Mouse (Mus musculus): ENCODE data around the gene Pygo1.

The Pygo1 gene

GRCm38 (mm10) chr9:72935309-72935708 is 9.9 kb downstream of the Pygo1 start:
- DNase-seq (ENCODE audit: low spot score in 2 of 2): no peak

GRCm38 (mm10) chr9:72936301-72936700 is 10.9 kb downstream of the Pygo1 start:
- no peak for DNase-seq (ENCODE audit: low spot score in 2 of 2)

GRCm38 (mm10) chr9:72943424-72943823 is 18.0 kb downstream of the Pygo1 start:
- no peak for DNase-seq (ENCODE audit: low spot score in 2 of 2)

- DNase-seq (ENCODE audit: low spot score in 2 of 2): no peak
Observed at GRCm38 (mm10) chr9:72944286-72944685, 18.8 kb downstream of the Pygo1 start.

DNA sequence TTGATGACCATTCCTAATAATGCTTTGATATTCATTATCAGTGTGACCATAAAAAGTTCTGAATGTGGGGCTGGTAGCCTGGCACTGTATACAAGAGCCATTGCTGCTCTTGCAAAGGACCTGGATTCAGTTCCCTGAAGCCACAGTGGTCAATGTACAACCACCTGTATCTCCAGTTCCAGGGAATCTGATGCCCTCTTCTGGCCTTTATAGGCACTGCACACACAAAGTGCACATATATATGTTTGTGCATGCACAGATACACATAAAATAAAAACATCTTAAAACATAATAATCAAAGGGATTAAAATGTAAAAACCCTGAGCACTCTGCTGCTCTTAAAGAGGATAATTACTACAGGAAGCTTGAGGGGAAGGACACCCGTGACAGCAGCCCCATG is 21.6 kb downstream of the Pygo1 start:
- DNase-seq (ENCODE audit: low spot score in 2 of 2): no peak

- DNase-seq (ENCODE audit: low spot score in 2 of 2): no peak
Observed at GRCm38 (mm10) chr9:72949572-72949971, 24.1 kb downstream of the Pygo1 start.

- DNase-seq (ENCODE audit: low spot score in 2 of 2): no peak
Observed at GRCm38 (mm10) chr9:72954746-72955145, 29.3 kb downstream of the Pygo1 start.

DNA sequence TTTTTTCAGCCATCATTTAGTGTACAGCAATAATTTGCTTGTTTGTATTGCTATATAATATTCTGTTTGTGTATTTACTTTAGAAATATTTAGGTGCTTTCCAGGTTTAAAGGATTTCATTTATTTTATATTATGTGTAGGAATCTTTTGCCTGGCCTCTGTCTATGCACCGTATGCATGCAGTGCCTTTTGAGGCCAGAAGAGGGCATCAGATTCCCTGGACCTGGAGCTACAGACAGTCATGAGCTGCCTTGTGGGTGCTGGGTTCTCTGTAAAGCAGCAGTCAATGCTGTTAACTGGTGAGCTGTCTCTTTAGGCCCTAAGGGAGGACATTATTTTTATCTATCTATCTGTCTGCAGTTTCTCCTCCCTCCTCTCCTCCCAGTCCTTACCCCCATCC is 30.1 kb downstream of the Pygo1 start:
- peak; percentile 48 to 65 for DNase-seq (ENCODE audit: low spot score in 2 of 2)

DNA sequence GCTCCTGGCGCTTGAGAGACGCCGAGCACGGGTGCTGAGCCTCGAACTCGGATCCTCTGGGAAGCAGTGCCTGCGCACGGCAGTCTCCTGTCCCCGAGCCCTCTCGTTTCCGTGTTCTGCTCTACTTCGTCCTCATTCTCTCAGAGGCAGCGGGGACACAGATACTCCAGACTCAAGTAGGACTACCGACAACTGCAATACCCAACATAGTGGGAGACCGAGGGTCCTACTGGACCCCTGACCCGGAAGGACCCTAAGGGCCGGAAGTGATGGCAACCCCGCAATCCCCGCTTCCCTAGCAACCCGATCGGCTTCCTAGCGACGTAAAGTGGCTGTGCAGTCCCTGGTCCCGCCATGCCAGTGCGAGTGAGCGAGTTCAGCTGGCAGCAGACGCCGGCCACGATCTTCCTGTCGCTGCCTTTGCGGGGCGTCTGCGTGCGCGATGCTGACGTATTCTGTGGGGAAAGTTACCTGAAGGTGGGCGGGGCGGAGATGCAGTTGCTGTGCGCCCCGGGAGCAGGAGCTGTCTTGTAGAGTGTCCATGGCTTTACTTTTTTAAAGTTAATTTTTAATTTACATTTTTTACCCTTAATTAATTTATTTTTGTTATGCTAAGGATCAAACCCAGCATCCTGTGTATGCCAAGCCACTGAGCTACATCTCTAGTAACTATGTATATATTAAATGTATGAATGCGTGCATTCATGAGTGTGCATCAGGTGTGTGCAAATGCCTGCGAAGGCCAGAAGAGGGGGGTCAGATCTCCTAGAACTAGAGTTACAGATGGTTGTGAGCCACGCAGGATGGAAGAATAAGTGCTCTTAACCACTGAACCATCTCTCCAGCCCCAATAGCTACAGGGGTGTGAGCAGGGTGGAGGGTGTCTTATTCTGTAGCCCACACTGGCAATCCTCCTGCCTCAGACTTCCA is 33.3 kb downstream of the Pygo1 start, which contains the start of the genes Dyx1c1 and Gm44503:
Gene Dyx1c1 (plus strand): TSS at position 265 of the 930 bp plus-strand sequence.
Gene Gm44503 (plus strand): TSS at position 332 of the 930 bp plus-strand sequence.
- DNase-seq (ENCODE audit: low spot score in 2 of 2): peak; percentile 73 to 75

- DNase-seq (ENCODE audit: low spot score in 2 of 2): no peak
Observed at GRCm38 (mm10) chr9:72961346-72961745, 35.9 kb downstream of the Pygo1 start.

GRCm38 (mm10) chr9:72961959-72962358 is 36.5 kb downstream of the Pygo1 start:
- DNase-seq (ENCODE audit: low spot score in 2 of 2): no peak

- DNase-seq (ENCODE audit: low spot score in 2 of 2): peak; percentile 76 to 84
Observed at GRCm38 (mm10) chr9:72968349-72969061, 43.1 kb downstream of the Pygo1 start.

DNA sequence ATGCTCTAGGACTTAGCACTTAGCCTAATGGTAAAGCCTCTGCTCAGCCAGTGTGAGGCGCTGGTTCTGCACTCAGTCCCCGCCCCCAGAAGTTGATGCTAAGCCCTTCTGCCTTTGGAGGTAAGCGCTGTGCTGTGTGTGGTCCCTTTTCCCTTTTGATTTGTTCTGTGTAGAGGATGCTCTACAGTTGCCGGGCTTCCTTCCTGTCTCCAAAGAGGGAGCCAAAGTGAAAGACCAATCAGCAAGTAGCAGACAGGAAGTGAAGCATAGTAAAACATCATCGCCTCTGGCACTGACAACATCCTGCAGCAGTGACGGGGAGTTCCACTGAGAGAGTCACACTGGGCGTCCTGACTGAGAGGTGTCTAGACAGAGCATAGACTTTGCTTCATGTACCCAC is 44.4 kb downstream of the Pygo1 start:
- DNase-seq (ENCODE audit: low spot score in 2 of 2): no peak

DNA sequence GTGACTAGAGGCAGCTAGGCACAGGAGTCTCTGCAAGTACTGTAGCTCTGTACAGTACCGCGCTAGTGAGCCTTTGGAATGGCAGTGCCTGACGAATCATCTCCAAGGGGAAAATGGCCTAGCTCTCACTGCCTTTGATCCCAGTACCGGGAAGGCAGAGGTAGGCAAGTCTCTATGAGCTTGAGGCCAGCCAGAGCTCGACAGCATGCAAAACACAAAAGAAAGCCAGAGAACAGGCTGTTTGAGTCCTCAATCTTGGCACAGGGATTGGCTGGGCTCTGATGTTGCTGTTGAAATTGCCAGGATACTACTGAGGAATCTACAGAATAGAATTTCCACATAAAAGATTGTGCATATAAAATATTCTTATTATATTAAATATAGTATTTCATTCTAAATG is 47.0 kb downstream of the Pygo1 start:
- no peak for DNase-seq (ENCODE audit: low spot score in 2 of 2)

DNA sequence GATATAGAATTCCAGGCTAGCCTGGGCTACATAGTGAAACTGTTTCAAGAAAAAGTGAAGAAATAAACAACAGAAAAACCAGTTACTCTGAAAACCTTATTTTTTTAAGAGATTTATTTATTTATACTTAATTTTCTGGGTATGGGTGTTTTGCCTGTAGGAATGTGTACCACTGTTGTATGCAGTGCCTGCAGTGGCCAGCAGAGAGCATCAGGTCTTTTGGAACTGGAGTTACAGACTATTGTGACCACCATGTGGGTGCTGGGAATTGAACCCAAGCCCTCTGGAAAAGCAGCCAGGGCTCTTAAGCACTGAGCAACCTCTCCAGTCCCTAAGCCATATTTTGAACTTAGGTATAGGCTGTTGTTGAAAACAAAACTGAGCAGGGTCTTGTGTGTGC is 47.5 kb downstream of the Pygo1 start:
- no peak for DNase-seq (ENCODE audit: low spot score in 2 of 2)

DNA sequence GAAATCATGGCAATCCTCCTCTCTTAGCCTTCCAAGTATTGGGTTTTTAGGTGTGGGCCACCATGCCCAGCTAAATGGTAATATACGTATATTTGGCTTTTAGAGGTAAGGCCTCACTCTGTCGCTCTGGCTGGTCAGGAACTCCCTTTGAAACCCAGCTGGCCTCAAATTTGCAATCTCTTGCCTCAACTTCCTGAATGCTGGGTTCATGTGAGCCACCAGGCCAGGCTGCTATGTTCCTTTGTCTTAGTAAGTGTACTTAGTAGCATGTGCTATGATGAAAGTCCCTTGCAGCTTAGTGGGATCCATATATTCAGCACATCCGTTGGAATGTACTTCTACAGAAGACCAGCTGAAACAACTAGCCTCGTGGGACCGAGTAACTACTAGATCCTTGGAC is 49.3 kb downstream of the Pygo1 start:
- DNase-seq (ENCODE audit: low spot score in 2 of 2): no peak

- no peak for DNase-seq (ENCODE audit: low spot score in 2 of 2)
Observed at GRCm38 (mm10) chr9:72975242-72975641, 49.8 kb downstream of the Pygo1 start.

GRCm38 (mm10) chr9:72983066-72983465 is 57.6 kb downstream of the Pygo1 start:
- DNase-seq (ENCODE audit: low spot score in 2 of 2): no peak

GRCm38 (mm10) chr9:72985250-72986220 is 60.1 kb downstream of the Pygo1 start, which contains the start of the genes Ccpg1os and Ccpg1:
Ccpg1os (minus strand) TSS chr9:72985382.
Ccpg1 (plus strand) TSS chr9:72985429.
- DNase-seq (ENCODE audit: low spot score in 2 of 2): peak; percentile 97 to 98

GRCm38 (mm10) chr9:72987703-72988102 is 62.3 kb downstream of the Pygo1 start:
- DNase-seq (ENCODE audit: low spot score in 2 of 2): no peak

DNA sequence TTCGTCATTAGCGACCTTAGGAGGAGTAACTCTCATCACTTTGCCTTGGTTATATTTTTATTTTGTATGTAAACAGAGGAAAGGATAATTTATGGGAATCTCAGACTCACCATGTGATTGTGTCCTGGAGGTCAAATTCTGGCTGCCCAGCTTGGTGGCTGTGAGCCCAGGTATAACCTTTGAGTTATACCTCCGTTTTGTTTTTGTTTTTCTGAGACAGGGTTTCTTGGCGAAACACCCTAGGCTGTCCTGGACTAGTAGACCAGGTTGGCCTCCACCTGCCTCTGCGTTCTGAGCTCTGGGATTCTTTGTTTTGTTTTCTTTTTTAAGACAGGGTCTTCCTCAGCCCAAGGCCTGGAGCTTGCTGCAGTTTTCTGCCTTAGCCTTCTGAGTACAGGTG is 63.3 kb downstream of the Pygo1 start:
- no peak for DNase-seq (ENCODE audit: low spot score in 2 of 2)

Data from right cerebral cortex, adult 2 months (tissue).